Mouse (Mus musculus): Measurements from ENCODE around the gene Zbed3. TPM values are rescaled to one million over a fixed set of nuclear protein-coding genes. Genes with fewer than 3 reads are reported as not detected.
A peak's percentile ranks its signal among the peaks of the same experiment; 100 is the strongest.

Zbed3 gene
- 1 to 10 TPM; 3.2 to 5.3 (median 4.2) TPM for total RNA-seq (2022)

DNA sequence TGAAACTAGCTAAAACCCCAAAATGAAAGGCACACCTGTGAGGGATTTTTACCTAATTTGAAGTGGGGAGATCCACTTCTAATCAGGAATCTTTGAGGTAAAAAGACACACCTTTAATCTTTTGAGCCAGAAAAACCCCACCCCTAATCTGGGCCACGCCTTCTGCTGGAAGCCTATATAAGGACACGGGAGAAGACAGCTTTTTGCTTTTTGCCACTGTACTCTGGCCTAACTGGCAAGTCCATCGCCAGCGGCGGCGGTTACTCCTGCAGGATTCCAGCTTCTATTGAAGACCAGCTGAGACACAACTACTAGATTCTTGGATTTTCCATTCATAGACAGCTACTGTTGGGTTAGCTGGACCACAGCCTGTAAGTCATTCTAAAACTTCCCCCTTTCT, at the start of gene Zbed3:
Gene Zbed3, plus strand, starts transcription at position 213 of the 400 bp plus-strand sequence.
- no peak for DNase-seq (ENCODE audit: low spot score in 2 of 2)

GRCm38 (mm10) chr13:95278426-95279025, 44.9 kb upstream of the Zbed3 start:
- no peak for DNase-seq (ENCODE audit: low spot score in 2 of 2)

DNA sequence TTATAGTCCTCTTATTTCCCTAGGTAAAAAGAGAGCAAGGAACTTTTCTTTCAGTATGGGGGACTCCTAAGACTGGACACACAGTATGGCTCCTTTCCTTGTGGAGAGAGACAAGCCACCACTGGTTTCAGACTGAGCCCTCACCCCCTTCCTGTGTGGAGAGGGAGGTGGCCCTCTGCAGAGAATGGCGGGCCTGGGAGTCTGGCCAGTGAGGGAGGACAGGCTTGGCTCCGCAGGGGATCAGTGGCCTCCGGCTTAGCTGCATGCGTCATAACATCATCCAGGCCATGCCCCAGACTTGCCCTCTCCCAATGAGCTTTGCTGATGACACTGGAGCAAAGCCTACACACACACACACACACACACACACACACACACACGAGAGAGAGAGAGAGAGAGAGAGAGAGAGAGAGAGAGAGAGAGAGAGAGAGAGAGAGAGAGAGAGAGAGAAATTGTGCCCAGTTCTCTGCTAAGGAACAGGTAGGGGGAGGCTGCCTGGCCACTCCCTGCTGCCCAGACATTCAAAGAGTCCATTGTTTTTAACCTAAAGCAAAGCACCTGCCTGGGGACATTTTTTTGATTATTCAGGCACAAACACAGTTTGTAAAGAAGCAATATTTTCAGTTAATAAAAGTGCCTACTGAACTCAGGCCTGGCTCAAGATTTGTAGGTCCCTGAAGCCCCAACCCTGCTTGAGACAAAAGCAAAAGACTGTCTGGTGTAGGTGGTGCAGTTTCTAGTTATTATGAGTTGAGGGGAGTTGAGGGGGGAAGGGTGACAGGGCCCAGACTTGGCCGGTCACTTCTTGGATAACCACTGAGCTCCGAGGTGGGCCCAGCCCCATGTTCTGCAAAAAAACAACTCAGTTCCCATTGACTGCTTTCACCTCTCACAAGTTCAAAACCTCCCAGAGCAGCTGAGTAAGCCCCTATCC, 41.4 kb upstream of the Zbed3 start:
- no peak for DNase-seq (ENCODE audit: low spot score in 2 of 2)

DNA sequence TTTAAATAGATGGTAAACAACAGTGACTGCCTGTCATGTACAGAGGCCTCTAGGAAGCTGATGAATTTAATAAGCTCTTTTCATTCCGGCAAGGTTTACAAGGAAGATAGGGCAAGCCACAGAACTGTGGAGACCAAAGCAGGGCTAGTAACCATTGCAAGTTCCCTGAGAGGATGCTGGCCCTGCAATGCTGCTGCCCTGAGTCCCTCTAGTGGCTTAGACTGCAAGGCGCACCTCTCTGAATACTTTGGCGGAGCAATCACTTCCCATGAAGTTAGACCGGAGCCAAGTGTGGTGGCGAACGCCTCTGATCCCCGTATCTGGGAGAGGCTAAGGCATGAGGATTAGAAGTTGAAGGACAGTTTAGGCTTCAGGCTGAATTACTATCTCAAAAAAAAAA, 36.4 kb upstream of the Zbed3 start:
- peak; percentile 3 to 15 for DNase-seq (ENCODE audit: low spot score in 2 of 2)

DNA sequence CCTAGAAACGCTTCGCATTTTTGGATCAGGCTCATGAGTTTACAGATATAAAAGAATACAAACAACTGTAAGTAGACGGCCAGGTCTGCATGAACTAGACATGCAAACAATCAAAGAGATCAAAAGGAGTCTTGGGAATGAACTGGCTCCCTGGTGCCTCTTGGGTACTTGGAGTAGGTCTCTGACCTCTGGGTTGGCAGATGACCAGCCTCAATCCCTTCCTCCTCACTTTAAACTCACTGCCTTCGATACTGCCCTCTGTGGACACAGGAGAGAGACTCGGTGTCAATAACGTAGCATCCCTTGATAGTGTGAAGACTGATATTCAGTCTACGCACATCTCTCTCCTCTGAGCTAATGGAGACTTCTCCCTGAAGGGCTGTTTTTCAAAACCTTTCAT, 35.4 kb upstream of the Zbed3 start:
- DNase-seq (ENCODE audit: low spot score in 2 of 2): no peak

DNA sequence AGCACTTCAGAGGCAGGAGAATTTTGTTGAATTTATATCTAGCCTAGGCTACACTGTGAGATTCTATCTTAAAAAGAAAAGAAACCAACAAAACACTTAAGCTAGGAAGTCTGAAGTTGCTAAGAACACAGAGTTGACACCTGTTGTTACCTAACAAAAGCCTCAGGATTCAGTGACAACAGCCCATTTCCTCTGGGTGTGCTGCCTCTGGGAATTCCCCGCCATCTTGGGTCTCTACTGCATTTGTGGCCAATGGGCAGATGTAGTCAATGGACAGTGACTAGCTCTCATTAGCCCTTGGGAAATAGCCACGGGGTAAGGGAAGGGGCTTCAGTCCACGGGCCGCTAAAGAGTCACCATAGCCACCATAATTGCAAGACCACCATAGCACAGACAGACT, 31.4 kb upstream of the Zbed3 start:
- DNase-seq (ENCODE audit: low spot score in 2 of 2): no peak

DNA sequence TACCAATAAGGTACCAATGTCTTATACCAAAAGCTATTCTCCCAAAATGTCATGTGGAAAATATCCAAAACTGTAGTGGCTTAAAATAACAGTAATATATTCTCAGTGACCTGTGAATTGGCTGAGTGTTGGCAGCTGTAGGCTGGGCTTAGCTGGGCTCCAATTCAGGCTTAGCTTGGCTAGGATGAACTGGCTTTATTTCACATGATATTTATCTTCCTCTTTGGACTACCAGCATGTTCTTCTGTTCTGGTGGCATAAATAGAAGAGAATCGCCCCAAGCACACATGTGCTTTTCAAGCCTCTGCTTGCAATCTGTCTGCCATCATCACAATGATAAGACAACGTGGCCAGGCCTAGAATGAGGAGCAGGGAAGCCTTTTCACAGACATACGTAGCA, 23.5 kb upstream of the Zbed3 start:
- DNase-seq (ENCODE audit: low spot score in 2 of 2): no peak

- DNase-seq (ENCODE audit: low spot score in 2 of 2): no peak
Observed at GRCm38 (mm10) chr13:95306596-95306995, 16.8 kb upstream of the Zbed3 start.

GRCm38 (mm10) chr13:95307100-95307655, 16.2 kb upstream of the Zbed3 start:
- DNase-seq (ENCODE audit: low spot score in 2 of 2): no peak

DNA sequence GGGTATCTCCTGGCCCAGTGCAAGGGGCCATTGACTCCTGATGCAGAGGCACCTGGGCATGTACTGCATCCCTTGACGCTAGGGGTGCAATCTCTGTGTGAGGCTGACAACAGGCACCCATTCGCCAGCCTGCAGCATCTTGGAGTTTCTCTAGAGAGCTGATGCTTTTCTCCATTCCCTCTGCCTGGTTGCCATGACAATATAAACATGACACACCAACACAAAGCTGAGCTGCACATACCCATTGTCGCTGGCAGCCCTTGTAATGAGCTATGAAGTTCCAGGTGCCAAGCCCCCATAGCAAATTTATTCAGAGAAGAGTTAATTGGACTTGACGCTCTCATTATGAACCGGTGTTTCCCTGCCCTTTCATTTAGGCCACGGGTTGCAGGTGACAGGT, 11.4 kb upstream of the Zbed3 start:
- no peak for DNase-seq (ENCODE audit: low spot score in 2 of 2)

GRCm38 (mm10) chr13:95319153-95319552, 4.3 kb upstream of the Zbed3 start:
- DNase-seq (ENCODE audit: low spot score in 2 of 2): no peak

DNA sequence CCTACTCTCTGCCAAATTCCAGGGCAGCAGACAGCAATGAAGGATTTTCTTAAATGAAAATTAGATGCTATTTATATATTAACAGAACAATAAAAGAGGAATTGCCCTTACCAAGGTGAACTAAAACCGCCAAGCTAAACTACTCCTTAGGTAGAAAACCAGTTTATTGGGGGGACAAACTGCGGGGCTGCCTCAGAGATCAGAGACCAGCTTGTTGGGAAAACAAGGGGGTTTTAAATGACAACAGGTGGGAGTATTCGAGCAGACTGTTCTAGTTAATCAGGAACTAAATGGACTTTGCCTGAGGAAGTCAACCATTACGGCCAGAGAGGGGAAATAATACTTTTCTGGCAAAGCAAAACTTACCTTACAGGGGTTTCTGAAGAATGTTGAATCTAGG, 3.0 kb upstream of the Zbed3 start:
- DNase-seq (ENCODE audit: low spot score in 2 of 2): no peak

GRCm38 (mm10) chr13:95323950-95324625, 676 bp downstream of the Zbed3 start:
- no peak for DNase-seq (ENCODE audit: low spot score in 2 of 2)

DNA sequence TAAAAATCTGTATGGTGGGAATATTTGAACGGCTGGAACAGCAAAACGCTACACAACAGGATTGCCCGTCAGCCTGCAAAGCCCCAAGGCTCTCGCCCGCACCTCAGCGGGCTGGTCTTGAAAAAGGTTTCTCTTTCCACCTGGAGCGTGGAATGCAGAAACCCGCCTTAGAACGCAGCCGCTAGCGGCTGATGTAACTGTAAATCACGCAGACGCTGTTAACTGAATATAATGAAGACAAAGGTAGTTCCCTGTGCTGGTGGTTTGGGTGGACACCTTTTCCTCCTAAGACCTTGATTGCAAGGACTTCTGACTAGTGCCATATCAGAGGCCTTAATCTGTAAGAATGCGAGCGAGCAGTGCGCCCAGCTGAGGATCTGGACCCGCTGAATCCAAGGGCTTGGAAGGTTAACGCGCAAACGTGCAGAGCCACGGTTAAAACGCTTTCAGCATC, 1.2 kb downstream of the Zbed3 start:
- DNase-seq (ENCODE audit: low spot score in 2 of 2): no peak

GRCm38 (mm10) chr13:95325080-95325906, 1.9 kb downstream of the Zbed3 start:
- DNase-seq (ENCODE audit: low spot score in 2 of 2): peak; percentile 6 to 22

- DNase-seq (ENCODE audit: low spot score in 2 of 2): no peak
Observed at GRCm38 (mm10) chr13:95325907-95326550, 2.6 kb downstream of the Zbed3 start.

GRCm38 (mm10) chr13:95326611-95327344, 3.4 kb downstream of the Zbed3 start:
- no peak for DNase-seq (ENCODE audit: low spot score in 2 of 2)

- no peak for DNase-seq (ENCODE audit: low spot score in 2 of 2)
Observed at GRCm38 (mm10) chr13:95327345-95327741, 3.9 kb downstream of the Zbed3 start.

GRCm38 (mm10) chr13:95328767-95329166, 5.4 kb downstream of the Zbed3 start:
- no peak for DNase-seq (ENCODE audit: low spot score in 2 of 2)

- DNase-seq (ENCODE audit: low spot score in 2 of 2): no peak
Observed at GRCm38 (mm10) chr13:95330507-95330906, 7.1 kb downstream of the Zbed3 start.
